Mouse (Mus musculus): ENCODE data around the gene Gm20479.

Gene Gm20479

DNA sequence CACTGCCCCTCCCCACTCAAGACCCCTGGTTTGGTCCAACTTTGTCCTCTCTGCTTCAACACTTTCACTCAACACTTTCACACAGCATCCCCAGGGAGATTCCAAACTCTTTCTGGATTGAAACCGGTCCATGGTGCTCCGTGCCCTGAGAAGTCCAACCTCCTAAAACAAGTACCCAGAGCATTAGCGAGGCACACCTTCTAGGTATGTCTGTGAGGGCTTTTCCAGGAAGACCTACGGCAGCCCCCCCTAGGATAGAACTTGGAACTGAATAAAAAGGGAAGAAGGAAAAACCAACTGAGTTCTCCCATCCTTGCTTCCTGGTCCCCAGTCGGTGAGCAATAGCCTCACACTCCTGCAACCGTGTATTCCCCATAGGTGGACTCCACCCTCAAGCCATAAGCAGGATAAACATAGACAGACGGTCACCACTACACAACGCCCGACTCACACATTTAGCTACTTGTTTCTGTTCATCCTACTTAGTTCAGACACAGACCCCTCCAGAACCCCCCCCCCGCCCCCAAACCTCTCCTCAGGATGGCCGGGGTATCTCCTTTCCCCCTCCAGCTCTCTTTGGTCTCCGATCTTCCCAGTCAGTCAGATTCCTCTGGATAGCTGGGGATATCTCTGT lies 45.5 kb downstream of the Gm20479 start:
- in situ Hi-C loops (cut with MboI), result no loop called here

DNA sequence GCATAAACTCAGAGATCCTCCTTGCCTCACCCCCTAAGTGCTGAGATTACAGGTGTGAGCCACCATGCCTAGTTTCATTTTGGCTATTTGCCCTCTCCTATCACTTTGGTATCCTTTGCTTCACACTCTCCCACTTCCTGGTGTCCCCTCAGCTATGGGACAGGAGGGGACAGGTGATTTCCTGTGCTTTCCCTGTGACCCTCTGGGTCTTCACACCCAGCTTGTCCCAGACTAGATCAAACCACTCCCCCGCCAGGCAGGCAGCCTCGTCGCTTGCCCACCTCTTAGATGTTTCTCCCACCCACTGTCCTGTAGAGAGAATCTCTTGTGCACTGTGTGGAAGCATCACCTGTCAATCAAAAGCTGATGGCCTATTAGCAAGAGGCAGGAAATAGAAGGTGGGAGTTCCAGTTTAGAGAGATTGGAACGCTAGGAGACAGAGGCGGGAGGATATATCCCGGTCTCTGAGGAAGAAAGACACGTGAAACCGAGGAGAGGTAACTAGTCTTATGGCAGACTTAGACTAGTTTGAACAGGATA lies 46.2 kb downstream of the Gm20479 start:
- in situ Hi-C loops (cut with MboI), result no loop called here

DNA sequence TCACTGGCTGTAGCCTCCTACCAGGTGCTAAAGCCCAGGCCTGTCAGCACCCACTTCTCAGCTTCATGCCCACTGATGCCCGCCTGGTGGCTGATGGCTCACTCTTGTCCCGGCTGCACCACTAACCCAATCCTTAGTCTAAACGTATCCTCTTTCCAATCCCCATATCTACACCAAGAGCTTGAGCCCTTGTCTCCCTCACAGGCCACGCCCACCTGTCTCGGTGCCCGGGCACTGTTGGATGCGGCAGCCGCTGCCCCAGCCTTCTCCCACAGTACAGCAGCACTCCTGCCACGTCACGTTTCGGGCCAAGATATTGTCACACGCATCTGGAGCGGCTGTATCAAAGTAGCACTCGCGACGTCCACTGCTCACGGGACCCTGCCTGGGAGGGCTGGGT lies 46.9 kb downstream of the Gm20479 start:
- in situ Hi-C loops (cut with MboI), result no loop called here

DNA sequence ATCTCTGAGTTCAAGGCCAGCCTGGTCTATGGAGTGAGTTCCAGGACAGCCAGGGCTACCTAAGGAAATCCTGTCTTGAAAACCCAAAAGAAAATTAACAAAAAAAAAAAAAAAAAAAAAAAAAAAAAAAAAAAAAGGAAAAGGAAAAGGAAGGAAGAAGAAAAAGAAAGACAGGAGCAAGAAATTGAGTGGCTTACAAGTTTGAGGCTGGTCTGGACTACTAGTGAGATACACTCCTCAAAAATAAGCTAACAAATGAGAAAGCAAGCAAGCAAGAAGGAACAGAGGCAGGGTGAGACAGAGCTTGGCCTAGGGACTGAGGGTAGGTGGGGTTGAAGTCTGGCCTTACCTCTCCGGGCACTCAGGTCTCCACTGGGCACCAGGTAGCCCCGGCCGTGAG lies 47.4 kb downstream of the Gm20479 start:
- in situ Hi-C loops (cut with MboI), result no loop called here

DNA sequence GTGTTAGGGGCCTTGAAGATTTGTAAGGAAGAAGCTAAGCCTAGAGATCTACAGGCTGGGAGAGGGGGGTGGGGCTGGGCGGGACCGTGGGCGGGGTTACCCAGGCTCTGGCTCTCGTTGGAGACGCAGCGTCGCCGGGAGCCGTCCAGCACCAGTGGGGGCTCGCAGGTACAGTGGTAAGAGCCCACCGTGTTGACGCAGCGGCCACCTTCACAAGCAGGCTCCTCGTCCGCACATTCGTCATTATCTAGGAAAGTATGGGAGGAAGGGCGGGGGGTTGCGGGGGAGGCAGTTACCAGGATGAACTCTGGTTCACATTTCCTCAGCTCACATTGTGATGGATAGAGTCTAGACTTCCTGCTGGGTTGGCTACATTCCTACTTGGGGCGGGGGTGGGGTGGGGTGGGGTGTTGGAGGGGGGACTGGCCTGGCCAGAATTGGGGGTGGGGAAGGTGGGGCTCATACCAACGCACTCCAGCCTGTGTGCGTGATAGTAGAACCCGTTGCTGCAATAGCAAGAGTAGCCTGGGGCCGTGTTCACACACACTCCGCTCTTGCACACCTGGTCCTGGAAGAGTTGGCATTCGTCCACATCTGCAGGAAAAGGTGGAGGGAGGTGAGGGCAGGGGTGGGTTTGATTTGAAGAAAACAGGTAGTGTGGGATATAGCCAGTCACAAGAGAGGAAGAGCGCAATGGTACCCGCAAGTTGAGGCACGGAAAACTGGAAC lies 48.2 kb downstream of the Gm20479 start:
- in situ Hi-C loops (cut with MboI), result no loop called here

DNA sequence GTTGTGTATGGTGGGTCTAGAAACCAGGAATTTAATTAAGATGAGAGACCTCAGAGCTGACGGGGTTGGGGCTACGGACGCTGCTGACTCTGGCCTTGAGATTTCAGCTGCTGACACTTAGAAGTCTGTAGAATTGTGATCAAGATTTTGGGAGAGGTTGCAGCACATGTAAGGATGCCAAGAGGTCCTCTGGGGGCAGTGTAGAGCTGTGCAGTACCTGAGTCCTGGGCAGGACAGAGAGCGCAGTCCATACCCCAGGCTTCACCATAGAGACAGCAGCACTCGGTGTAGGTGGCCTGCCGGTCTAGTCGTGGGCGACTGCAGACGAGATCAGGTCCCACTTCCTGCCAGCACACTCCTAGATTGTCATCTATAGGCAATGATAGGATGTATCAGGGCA lies 49.7 kb downstream of the Gm20479 start:
- in situ Hi-C loops (cut with MboI), result no loop called here

DNA sequence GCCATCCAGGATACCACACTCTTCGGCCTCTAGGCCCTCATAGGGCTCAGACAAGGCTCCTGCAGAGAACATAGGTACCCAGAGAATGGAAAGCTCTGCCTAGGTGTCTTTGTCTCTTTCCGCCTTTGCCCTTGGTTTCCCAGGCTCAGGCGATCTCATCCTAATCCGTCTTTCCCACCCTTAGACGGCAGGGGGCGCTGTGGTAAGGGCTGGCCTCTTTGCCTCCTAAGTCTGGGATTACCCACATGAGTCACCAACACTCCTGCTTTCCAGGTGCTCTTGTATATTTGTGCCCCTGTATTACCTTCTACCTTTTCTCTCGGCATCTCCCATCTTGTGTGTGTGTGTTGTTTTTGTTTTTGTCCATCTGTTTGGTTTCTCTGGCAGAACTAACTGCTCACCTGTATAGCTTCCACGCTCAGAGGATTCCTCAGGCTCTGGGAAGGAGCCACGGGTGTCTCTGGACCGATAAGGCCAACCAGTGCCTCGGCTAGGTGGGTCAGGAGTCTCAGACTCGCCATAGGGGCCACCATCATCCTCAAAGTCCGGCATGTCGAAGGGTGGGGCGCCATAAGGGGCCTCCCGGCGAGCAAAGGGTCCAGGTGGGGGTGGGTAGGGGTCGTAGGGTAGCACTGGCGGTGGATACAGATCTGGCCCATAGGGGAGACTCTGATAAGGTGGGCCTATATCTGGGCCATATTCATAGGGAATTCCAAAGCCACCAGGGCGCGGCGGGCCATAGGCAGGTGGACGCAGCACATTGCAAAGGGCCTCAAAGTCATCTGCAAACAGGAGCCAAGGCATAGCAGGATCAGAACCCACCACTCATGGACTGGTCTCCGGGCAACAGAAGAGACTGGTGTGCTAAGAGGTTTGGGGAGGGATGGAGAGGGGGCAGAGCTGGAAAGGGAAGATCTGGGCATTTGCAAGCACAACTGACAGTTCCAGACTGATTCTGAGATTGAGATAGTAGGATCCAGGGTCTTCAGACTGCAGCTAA lies 50.8 kb downstream of the Gm20479 start:
- in situ Hi-C loops (cut with MboI), result no loop called here

DNA sequence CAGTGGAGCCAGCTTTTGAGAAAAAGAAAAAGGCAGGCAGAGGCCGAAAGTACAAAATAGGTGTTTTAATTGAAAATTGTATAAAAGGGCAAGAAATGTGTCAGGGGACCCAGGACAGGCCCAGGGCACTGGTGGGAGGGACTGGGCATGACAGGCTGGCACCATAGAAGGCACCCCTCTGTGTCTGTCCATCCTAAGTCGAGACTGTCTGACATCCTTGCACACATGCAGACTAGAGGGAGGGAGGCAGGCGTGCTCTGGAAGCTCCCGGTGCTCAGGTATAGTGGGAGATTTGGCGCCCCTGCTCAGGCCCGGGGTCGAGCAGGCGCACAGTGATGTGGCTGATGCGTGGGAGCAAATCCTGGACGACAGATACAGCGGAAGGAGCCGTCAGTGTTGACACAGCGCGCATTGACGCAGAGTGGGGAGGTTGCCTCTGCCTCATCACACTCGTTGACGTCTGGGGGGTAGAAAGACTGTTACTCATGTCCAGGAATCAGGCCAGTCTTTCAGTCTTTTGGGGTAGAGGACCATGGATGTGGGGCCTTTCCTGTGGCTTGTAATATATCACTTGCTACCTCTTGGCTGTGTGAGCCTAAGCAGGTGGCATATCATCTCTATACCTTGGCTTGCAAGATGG lies 52.0 kb downstream of the Gm20479 start:
- in situ Hi-C loops (cut with MboI), result no loop called here
